Mouse (Mus musculus) lung, postnatal 0 days (tissue): ENCODE data around the gene Nudt5.

Experiments used
- CTCF ChIP-seq: IDR thresholded peaks from 2 replicates; pipeline ENCODE4 v1.5.1; 2016; ENCODE audit warnings: antibody characterized with exemption, mild to moderate bottlenecking
- EP300 ChIP-seq: IDR thresholded peaks from 2 replicates; pipeline ENCODE4 v1.6.1; 2016; ENCODE audit warnings: antibody characterized with exemption, mild to moderate bottlenecking, control low read depth

GRCm38 (mm10) chr2:5801927-5802590, 42.8 kb upstream of the Nudt5 start:
- TF ChIP-seq CTCF (no peak), EP300 (no peak)
